Mouse (Mus musculus) megakaryocyte, adult 5-6 weeks (primary cell): ENCODE results near the gene Zfp444. TPM values are rescaled to one million over a fixed set of nuclear protein-coding genes. Genes with fewer than 3 reads are reported as not detected.

Experiments used
- ATAC-seq: 2 replicates; pipeline ENCODE4 v1.8.0; 2016; ENCODE audit warnings: mild to moderate bottlenecking, inconsistent platforms; ENCODE audit not compliant: poor library complexity, severe bottlenecking
- total RNA-seq, 2 experiments: library from RNA; stranded (forward) in 1 of 2; stranded (reverse) in 1 of 2; fragments of 153-499, 151-499 nt in 1 of 2; fragments of 221-1000, 200-1000 nt in 1 of 2; gene quantifications; 2 replicates each; pipeline versions ENCODE4 v1.2.3 to v1.2.4; 2015 to 2017

The Zfp444 gene
- total RNA-seq (2015) (2.0 and 3.6 TPM in 2 replicates), total RNA-seq (2017) (4.1 and 8.0 TPM in 2 replicates)

DNA sequence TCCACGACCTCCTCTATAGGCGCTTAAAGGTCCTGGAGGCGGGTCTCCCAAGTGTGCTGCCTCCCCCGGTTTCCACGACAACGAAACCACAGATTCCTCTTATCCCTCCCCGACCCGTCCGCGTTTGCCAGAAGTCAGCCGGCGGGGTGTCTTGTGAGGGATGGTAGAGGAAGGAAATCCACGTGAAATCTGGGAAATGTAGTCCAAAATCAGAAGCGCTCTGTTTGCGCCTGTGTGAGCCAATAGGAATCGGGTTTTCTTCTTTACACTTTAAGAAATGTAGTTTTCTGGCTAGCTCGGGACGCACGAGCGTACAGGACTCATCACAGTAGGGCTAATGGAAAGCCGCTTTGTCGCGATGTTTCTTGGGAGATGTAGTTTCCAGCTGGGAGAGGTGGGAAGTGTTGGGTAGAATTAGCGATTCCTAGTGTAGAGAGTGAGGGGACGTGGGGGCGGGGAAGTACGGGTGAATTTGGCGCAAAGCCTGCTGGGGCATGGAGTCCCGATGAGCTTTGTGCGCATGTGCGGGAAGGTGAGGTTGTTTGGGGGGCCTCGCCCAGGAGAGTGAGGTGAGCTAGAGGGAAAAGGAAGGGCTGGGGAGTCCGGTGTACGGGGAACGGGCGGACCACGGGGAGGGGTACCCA, at the start of gene Zfp444:
TSS of gene Zfp444 (plus strand) at position 221 of the 644 bp plus-strand sequence.
- ATAC-seq, result peak; percentile 81

DNA sequence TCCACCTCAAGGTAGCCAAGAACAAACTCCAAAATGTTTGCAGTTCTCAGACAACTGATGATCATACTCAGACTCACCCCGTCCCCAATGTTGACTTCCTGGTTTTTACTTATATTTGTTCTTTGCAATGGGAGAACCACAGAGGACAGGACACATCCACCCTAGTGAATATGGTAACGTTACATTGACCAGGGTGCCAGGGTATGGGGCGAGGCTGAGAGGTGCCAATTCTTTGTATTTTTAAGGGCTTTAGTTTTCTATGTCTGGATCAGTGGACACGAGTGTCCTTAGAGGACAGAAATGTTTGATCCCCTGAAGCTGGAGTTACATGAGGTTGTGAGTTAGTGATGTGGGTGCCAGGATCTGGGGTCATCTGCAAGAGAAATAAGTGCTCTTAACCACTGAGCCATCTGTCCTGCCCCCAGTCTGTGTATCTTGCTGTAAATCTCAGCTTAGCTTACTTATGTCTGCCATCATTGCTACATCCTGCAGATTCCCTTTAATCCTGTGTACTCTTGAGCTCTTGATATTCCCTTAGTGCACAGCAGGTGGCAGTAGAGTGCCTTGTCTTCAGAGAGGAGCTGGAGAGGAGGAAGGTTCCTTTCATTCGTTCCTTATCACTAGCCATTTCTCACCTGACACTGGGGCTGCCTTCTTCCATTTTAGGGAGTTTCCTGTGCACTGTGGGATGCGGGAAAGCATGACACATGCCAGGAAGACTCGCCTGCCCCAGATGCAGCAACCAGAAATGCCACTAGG, 45.2 kb upstream of the Zfp444 start:
- peak; percentile 97 for ATAC-seq

DNA sequence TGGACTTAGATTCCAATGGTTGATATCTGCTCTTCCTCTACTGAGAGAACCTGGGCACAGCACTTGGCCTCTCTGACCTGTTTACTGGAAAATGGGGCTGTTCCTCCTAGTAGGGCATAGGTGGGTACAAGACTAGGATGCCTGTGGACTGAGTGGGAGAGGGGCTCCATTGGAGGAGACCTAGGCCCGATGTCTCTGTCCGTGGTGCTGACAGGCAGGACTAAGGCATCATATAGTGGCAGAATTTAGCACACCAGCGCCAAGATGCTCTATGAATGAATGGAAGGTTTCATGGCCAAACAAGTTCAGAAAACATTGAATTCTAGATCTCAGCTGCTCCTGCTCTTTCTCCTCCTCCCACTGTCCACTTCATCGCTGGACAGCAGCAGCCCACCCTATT, 41.7 kb upstream of the Zfp444 start:
- ATAC-seq, result no peak

DNA sequence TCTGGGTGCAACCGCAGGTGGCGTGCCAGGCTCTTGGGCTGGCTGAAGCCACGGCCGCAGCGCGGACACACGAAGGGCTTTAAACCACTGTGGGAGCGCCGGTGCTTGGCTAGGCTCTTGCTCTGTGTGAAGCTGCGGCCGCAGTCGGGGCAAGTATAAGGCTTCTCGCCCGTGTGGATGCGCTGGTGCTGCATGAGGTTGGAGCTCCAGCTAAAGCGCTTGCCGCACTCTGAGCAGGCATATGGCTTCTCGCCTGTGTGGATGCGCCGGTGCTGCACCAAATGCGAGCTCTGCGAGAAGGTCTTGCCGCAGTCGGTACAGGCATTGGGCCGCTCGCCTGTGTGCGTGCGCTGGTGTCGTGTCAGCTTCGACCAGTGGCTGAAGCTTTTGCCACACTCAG, 39.4 kb upstream of the Zfp444 start:
- ATAC-seq, result no peak

DNA sequence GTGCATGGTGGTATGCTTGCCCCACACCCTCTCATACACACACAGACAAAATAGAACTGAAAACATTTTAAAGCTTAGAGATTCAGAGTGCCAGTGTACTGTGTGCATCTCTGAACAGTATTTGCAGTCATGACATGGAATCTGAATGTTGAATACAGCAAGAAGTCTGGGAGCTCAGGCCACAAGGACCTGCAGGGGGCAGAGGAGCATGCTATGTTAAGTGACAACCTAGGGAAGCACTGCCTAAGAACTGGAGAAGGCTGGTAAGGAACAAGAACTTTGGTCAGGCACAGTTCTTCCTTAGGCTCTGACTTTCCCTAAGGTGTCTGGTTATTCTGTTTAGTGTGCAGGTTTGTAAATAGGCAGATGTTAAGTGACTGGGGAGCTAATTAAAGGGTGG, 35.5 kb upstream of the Zfp444 start:
- ATAC-seq, result no peak

DNA sequence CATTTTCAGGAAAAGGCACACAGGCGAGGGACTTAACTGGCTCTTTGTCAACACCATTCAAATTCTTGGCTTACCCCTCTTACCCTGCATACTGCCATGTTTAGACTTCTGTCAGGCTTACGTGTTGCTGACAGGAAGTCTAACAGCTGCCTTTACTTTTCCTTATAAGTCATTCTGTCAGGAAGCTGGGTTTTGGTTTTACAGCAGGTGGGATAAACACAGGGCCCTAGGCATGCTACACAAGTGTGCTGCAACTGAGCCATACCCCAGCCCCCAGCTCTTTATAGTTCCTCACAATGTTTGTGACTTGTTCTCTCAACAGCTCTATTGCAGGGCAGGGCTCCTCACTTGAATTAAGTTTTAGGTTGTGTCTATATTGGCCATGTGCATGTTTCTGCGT, 32.7 kb upstream of the Zfp444 start:
- ATAC-seq, result no peak

DNA sequence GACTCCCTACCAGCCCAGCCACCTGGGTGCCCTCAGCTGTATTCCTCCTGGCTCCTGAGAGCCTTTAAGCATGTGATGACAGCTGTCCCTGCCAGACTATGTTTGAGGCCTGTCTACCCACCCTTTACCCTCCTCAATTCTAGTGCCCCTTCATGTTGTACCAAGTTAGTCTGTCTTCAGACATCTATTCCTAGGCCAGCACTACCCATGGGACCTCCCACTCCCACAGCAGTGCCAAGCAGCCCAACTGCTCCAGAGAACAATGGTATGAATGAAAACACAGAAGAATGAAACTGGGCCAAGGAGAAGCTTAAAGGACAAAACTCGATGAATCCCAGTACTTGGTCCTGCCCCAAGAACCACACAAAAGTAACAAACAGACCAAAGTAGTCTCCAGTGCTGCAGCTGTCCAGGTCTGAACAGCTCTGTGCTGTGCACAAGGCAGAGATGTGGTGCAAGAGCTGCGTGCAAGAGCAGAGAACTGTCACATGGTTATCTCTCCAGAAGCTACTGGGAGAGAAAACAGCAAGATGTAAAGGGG, 28.0 kb upstream of the Zfp444 start:
- no peak for ATAC-seq

DNA sequence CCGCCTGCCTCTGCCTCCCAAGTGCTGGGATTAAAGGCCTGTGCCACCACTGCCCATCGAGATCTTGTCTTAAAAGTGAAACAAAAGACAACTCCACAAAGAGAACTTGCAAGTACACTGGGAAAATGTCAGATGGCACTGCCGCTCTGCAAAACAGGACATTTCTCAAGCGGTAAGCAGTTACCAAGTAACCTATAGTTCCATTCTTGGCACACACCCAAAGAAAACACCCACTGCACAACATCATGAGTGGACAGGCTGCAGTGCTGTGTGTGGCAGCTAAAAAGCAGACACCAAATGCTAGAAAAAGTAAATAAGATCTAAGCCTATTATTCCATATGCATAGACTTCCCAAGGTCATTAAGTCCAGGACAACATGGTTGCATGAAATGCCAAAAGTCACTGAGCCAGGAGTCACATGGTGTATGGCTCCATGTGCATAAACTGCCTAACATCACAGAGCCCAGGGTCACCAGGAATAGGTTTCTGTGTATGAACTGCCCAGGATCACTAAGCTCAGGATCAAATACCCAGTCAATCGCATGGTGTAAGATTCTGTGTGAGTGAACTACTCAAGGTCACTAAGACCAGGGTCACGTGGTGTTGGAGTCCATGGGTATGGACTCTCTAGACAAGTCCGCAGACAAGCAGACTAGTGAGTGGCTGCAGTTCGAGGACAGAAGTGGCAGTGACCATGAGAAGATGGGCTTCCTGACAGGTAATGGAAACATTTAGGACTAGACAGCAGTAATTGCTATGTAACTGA, 26.4 kb upstream of the Zfp444 start:
- ATAC-seq, result peak; percentile 41; the same call in 1 of the 2 replicates

DNA sequence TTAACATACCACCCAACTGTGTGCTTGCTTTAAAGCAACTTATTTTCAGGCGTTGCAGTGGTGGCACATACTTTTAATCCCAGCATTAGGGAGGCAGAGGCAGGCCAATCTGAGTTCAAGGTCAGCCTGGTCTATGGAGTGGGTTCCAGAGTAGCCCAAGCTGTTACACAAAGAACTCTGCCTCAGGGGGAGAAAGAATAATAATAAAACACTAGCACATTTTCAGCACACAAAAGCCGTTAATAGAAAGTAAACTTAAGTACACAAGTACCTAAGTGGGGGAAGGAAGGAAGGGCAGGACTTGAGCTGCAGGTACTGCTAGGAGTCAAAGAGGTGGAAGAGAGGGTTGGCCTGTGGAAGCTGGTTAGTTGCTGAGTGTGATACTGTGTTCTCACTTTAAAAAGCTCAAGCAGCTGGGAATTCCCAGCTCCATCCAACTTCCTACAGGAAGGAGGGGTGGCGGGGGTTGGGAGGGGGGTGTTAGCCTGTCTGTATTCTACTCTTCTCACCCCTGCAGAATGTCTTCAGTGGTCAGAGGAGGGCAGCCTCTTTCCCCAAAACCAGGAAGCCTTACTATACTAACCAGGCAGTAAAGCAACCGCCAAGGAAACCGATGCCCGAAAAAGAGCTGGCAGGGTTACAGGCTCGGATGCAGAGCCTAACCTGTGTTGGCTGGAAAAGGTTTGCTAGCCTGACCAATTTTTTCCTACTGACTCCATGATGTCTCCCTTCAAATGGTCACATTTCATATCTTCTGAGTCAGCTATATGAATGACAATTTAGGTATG, 25.6 kb upstream of the Zfp444 start:
- no peak for ATAC-seq

DNA sequence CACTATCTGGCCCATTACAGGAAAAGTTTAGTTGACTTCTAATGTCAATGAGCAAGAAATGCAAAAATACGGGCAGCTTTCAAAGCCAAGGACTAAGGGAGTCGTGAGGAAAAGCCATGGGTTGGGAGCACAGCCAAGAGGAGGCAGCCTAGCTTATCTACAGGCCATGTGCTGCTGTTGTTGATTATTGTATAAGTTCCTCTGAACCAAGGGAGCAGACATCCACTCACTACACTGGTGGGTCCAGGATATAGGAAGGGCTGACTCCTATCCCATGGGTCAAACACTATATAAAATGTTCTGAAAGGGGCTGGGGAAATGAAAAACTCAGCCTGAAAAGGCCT, 25.1 kb upstream of the Zfp444 start:
- no peak for ATAC-seq

DNA sequence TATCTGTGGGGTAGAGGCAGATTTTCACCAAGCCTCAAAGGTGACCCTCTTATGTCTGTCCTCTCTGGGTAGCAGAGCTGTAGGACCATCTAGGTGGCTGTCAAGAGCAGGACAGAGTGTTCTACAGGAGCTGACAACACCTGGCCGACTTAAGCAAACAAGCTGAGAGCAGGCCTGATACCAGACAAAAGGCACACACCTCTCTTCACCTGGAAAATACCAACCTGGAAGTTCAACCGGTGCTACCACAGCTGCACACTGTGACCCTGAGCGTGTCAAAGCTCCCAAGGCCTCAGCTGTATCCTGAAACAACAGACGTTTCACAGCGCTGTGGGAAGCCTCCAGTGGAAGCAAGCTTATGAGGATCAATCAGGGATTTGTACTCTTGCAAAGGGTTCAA, 24.3 kb upstream of the Zfp444 start:
- no peak for ATAC-seq

DNA sequence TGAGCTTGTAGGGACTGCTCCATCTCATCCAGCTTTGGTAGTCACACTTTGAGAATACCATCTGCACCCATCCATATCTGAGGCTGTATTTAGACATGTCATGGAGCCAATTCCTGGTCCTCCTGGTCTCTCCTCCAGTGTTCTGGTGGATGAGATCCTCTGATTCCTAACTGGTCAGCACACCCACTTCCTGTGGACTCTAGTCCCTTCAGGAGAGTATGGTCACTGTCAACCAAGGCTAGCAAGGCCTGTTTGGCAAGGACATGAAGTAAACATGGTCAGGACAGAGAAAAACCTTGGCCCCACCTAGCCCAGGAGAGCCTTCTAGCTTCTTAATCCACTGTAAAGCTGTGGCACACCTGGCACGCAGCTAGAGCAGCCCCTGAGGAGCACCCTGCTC, 20.8 kb upstream of the Zfp444 start:
- no peak for ATAC-seq

DNA sequence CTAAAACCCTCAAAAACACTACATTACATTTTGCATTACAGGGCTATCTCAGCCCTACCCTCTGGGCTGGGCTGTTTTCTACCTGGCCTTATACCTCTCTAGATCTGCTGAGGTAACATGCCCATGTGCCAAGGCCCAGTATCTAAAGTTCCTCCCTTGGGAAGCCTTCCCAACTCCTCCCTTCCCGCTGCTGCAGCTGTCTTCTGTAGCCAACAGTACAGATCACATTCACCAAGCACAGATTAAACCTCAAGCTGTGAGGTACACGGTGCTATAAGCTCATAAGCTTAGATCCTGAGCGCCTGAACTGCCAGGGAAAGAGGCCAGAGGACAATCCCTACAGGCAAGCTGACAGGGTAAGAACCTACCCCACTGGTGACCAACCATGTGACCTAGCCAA, 20.0 kb upstream of the Zfp444 start:
- ATAC-seq, result no peak

DNA sequence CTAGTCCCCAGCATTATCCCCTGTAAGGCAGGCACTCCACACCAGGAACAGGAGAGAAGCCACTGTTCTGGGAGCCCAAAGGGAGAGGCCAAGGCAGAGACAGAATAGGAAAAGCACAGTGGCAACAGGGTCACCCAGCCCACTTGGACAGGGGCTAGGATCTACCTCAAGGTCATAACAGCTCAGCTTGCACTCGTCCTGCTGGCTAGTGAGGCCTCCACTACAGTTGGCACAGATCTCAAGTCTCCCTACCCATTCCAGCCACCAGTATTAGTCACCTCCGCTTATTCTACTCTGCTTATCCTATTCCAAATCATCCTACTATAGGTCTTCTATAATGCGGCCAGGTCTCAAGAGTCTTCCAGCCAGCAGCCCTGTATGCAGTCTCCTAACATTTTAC, 18.9 kb upstream of the Zfp444 start:
- ATAC-seq, result no peak

DNA sequence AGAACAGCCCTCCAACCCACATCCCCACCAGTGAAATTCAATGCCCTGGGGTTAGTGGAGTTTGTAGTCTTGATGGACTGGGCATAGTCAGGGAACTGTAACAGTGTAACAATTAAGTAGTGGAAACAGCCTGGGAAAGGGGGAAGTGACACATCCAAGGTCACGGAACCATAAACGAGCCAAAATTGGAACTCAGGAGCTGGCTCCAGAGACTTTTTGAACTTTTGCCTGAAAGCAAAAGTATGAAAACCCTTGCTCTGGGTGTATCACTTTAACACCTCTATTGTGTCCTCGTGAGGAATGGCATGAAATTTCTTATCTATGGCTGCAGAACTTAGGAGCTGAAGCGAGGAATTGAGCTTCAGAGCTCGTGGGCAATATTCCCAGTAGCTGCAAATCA, 17.9 kb upstream of the Zfp444 start:
- no peak for ATAC-seq

DNA sequence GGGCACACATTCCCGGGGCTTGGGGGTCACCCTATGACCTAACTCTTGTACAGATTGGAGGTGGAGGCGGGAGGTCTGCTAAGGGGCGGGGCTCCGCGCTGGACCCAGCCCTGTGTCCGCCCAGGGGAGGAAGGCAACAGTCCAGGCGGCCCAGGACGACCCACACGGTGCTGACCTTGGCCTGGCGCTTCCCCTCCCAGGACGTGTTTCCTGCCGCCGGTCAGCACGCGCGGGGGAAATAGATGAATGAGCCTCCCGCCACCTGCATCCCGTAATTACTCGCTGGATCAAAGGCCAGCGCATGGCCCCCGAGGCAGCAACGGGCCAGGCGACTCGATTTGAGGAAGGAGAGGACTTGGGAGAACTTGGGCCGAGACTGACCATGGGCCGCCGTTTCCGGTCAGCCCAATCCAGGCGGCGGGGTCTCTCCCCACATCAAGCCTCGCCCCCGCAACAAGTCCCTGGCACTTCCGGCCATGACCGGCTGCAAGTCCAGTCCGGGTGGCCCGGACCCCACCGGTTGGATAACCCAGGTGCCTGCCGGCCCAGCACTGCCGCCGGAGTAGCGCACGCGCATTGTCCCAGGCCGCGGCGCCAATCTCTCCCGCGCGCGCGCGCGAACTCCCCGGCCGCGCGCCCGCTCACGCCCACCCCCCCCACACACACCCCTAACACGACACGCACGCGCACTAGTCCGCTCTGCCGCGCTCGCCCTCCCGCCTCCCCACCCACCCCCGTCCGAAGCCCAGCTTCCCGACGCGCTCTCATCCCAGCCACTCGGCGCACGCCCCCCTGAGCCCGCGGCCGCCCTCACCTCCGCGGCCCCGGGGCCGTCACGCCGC, 16.8 kb upstream of the Zfp444 start:
- peak; percentile 38 for ATAC-seq

DNA sequence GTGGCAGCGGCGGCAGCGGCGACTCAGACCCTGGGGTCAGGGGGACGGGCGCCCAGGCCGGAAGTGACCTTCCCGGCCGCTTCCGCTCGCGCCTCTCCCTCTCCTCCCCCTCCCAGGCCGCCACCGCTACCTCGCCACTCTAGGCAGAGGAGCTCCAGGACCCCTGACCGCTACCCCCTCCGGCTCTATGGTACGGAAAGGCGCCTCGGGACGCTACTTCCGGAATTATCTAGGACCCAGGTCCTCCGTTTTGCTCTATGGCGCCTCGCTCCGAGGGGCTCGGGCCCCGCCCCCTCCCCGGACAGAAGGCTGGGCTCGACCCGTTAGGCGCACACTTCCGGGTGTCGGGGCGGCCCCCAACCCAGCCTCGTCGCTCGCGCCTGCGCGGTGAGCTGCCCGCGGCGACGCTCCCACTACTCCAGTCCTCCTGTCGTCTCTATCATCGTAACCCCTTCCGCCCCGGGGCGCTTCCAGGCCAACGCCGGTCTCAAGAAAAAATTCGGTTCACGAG, 16.1 kb upstream of the Zfp444 start, which contains the start of gene Zfp787:
TSS of gene Zfp787 (minus strand) at position 97 of the 511 bp plus-strand sequence.
- ATAC-seq, result peak; percentile 80

DNA sequence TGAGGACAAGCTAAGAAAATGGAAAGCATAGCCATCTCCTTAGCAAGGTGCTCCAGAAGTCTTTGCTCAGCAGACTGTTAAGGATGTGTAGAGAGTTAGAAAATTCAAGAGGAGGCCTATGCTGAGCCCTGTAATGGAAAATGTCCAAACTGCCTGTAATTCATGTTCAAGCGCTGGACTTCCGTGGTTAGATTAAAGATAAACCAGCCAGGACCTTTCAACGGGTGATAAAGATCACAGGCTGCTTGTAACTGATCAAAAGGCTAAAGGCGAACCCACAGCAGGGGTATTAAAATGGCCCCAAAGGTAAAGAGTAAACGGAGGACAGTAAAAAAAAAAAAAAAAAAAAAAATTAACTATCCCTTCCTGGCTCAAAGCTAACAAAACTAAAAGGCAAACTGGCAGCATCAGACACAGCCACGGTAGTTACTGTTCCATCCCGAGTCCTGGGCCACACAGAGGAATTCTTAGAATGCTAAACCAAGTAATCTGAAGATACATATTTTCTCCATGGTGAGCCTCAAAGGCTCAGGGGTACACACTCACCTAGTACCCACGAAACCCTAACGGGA, 15.0 kb upstream of the Zfp444 start:
- no peak for ATAC-seq

DNA sequence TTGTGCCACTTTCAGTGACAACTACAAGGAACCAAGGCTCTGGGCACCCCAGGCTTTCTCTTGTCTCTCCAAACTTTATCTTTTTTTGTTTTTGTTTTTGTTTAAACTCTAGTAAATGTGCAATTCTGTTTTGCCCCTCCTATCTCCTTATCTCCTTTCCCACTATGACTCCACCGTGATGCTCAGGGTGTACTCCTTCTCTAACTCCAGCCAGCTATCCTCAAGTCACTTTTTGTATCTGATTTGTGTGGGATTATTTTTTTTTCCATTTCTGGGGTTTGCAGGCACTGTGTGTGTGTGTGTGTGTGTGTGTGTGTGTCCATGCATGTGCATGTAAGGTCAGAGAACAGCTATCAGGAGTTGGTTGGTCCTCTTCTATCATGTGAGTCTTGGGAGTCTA, 14.5 kb upstream of the Zfp444 start:
- no peak for ATAC-seq
